Mouse (Mus musculus) liver, adult 2 months (tissue): ENCODE data around the gene Slc3a1.

Experiments used
- CTCF ChIP-seq: fragments of 200-500 bp; IDR thresholded peaks from 2 replicates; pipeline ENCODE4 v1.5.1; 2011; ENCODE audit warnings: low read depth, low read length, control low read depth
- POLR2A ChIP-seq: fragments of 200-500 bp; IDR thresholded peaks from 2 replicates; pipeline ENCODE4 v1.6.1; 2011; ENCODE audit warnings: low read length, control low read depth; ENCODE audit not compliant: insufficient read depth; ENCODE audit errors: extremely low read depth

- no peak for TF ChIP-seq POLR2A
- no peak for TF ChIP-seq CTCF
These were observed 5.9 kb downstream of the Slc3a1 start for GRCm38 (mm10) chr17:85034068-85034467.
